Mouse (Mus musculus) CH12.LX (cell line): Measurements from ENCODE around the gene Gm20518.

Experiments
- EP300 ChIP-seq: IDR thresholded peaks from 2 replicates; pipeline ENCODE4 v1.6.1; 2011; ENCODE audit warnings: low read length, improper control_type of control experiment
- RAD21 ChIP-seq: IDR thresholded peaks from 2 replicates; pipeline ENCODE4 v1.6.1; 2011; ENCODE audit warnings: low read depth, mild to moderate bottlenecking, low read length, improper control_type of control experiment, moderate library complexity
- USF1 ChIP-seq: IDR thresholded peaks from 2 replicates; pipeline ENCODE4 v1.6.1; 2014; ENCODE audit warnings: low read depth, mild to moderate bottlenecking, inconsistent platforms, low read length, improper control_type of control experiment

- TF ChIP-seq USF1 = no peak
- TF ChIP-seq RAD21 = no peak
- TF ChIP-seq EP300 = no peak
Observed at GRCm38 (mm10) chr16:17890342-17890727, 1.1 kb downstream of the Gm20518 start.
